Mouse (Mus musculus) olfactory bulb, adult 2 months (tissue): ENCODE data around the gene Hist2h3b. TPM values are rescaled to one million over a fixed set of nuclear protein-coding genes. Genes with fewer than 3 reads are reported as not detected.
"Not testable (repeated sequence)": the region's sequence is repeated elsewhere in the genome, so short reads cannot be mapped to it uniquely, and the experiment has no call there.

Experiments
- H3K27ac ChIP-seq: fragments of 200-500 bp; 2 replicates; pipeline ENCODE4 v1.5.1; 2012; ENCODE audit warnings: low read depth, low read length; ENCODE audit not compliant: insufficient read depth
- H3K4me1 ChIP-seq: fragments of 200-500 bp; 2 replicates; pipeline ENCODE4 v1.6.1; 2012; ENCODE audit warnings: low read length; ENCODE audit not compliant: control insufficient read depth, insufficient read depth
- H3K4me3 ChIP-seq: fragments of 200-500 bp; 2 replicates; pipeline ENCODE4 v1.5.1; 2012; ENCODE audit warnings: mild to moderate bottlenecking, low read depth, low read length, moderate library complexity; ENCODE audit not compliant: insufficient read depth
- CTCF ChIP-seq: fragments of 200-500 bp; IDR thresholded peaks from 2 replicates; pipeline ENCODE4 v1.5.1; 2012; ENCODE audit warnings: low read depth, mild to moderate bottlenecking, low read length, moderate library complexity; ENCODE audit not compliant: insufficient read depth
- POLR2A ChIP-seq: fragments of 200-500 bp; IDR thresholded peaks from 2 replicates; pipeline ENCODE4 v1.6.1; 2012; ENCODE audit warnings: mild to moderate bottlenecking, low read depth, low read length, moderate library complexity; ENCODE audit not compliant: insufficient read depth
- WGBS: fragments of 180-500 bp; shearing (Covaris S2); methylation state at CpG from one replicate; pipeline ENCODE4 v1.1.7; 2018; 5-methylcytosine and 5-hydroxymethylcytosine counted together
- polyA plus RNA-seq: library from polyadenylated mRNA; stranded (reverse); fragments of >200 nt; gene quantifications from 2 replicates; pipeline ENCODE4 v1.2.4, GENCODE M21; 2012; ENCODE audit warnings: low replicate concordance; ENCODE audit not compliant: missing spikeins, insufficient read depth, insufficient read length

The Hist2h3b gene
- polyA plus RNA-seq, 1 experiment: not detected

DNA sequence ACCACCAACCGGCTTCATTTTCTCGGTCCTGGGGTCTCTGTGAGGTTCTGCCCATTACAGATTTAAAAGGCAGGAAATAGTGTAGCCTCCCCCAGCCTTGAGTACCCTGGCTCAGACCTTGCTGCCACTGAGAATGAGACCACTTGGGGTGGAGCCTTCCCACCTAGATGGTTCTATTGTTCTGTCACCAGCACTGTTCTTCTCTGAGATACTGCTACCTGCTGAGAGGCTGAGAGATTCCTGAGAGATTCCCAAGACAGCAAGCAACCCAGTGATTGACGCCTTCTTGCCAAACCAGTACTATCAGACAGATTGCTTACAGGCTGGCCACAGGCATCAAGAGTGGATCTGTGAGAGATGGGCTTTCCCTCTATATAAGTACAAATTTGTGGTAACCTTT is 20.7 kb downstream of the Hist2h3b start:
- no peak for TF ChIP-seq CTCF
- TF ChIP-seq POLR2A: no peak
- Histone ChIP-seq H3K4me3 (no peak overlapping the region), H3K27ac (no peak overlapping the region), H3K4me1 (no peaks in the 10 kb centered on the region)
- WGBS: 81% methylated on average over 3 of the region's 3 CpGs

DNA sequence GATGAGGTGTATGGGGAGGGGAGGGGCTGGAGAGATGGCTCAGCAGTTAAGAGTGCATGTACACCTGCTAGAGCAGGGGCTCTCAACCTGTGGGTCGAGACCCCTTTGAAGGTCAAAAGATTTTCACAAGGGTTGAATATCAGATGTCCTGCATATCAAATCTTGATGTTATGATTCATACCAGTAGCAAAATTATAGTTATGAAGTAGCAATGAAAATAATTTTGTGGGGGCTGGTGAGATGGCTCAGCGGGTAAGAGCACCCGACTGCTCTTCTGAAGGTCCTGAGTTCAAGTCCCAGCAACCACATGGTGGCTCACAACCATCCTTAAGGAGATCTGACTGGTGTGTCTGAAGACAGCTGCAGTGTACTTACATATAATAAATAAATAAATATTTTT is 22.3 kb downstream of the Hist2h3b start:
- WGBS: 91% methylated on average over 3 of the region's 3 CpGs
- H3K4me1 ChIP-seq, H3K27ac ChIP-seq, H3K4me3 ChIP-seq: not testable (repeated sequence)

- H3K4me3 ChIP-seq: no peak overlapping the region
- no peak overlapping the region for H3K27ac ChIP-seq
- TF ChIP-seq CTCF: no peak
- no peak for TF ChIP-seq POLR2A
- no peaks in the 10 kb centered on the region for H3K4me1 ChIP-seq
- WGBS: 72% methylated on average over 6 of the region's 6 CpGs
Measured at GRCm38 (mm10) chr3:96292641-96293040, 24.2 kb downstream of the Hist2h3b start.

DNA sequence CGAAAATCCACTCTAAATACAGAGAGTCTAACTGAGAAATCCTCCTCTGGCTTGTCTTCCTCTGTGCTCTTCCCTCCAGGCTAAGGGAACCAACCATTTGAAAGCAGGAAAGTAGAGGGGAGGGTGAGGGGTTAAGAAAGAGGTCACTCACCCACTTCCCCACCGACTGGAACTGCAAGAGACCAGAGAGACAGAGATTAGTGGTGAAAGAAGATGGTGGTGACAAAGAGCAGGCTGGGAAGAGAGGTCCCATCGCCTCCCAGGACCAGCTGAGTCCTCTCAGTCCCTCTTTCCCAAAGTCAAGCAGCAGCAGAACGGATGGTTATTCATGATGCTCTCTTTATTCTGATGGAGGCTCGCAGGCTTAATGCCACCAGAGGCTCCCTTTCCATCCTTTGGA is 24.9 kb downstream of the Hist2h3b start:
- Histone ChIP-seq H3K4me1 (no peaks in the 10 kb centered on the region), H3K4me3 (no peak overlapping the region), H3K27ac (no peak overlapping the region)
- WGBS: 53% methylated on average over 5 of the region's 5 CpGs
- TF ChIP-seq CTCF: no peak
- TF ChIP-seq POLR2A: no peak

- no peak within 1 kb of the TSS for H3K27ac ChIP-seq
- H3K4me3 ChIP-seq: no peak within 1 kb of the TSS
- 69% methylated on average over 4 of the region's 4 CpGs for WGBS
- H3K4me1 ChIP-seq: no peaks in the 10 kb centered on the region
- TF ChIP-seq POLR2A (no peak), CTCF (no peak)
Measured at GRCm38 (mm10) chr3:96293787-96294186, 25.3 kb downstream of the Hist2h3b start, which contains the start of gene Fcgr1. Gene Fcgr1 (minus strand): TSS chr3:96293969.

GRCm38 (mm10) chr3:96298360-96298759 is 29.9 kb downstream of the Hist2h3b start:
- Histone ChIP-seq H3K4me1 (no peaks in the 10 kb centered on the region), H3K4me3 (no peak overlapping the region), H3K27ac (no peak overlapping the region)
- WGBS: 81% methylated on average over 4 of the region's 4 CpGs
- TF ChIP-seq POLR2A (no peak), CTCF (no peak)

- no peak overlapping the region for H3K4me3 ChIP-seq
- H3K27ac ChIP-seq: no peak overlapping the region
- TF ChIP-seq POLR2A (no peak), CTCF (no peak)
- H3K4me1 ChIP-seq: no peaks in the 10 kb centered on the region
- WGBS: 97% methylated on average over 2 of the region's 2 CpGs
Measured at GRCm38 (mm10) chr3:96299562-96299961, 31.1 kb downstream of the Hist2h3b start.

GRCm38 (mm10) chr3:96300706-96301529 is 32.5 kb downstream of the Hist2h3b start:
- Histone ChIP-seq H3K4me3 (no peak overlapping the region), H3K27ac (no peak overlapping the region), H3K4me1 (no peaks in the 10 kb centered on the region)
- 75% methylated on average over 26 of the region's 26 CpGs for WGBS
- TF ChIP-seq POLR2A: no peak
- no peak for TF ChIP-seq CTCF

DNA sequence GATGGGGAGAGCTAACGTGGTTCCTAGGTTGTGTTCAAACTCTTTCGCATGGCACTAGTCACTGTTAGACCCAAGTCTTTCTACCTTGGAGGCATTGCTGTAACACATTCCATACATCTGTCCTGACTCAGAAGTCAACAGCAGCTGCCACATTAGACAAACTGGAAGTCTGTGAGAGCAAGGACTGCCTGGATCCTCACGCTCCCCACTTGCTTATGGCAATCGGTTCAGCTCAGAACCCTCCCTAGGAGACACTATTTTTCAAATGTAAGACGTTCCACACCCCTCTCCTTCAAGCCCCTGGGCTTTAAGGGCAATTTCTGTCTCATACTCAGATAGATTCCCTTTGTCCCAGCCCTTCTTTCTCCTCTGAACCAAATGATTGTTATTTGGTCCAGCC is 33.6 kb downstream of the Hist2h3b start:
- Histone ChIP-seq H3K27ac (no peak overlapping the region), H3K4me1 (no peaks in the 10 kb centered on the region), H3K4me3 (no peak overlapping the region)
- WGBS: 89% methylated on average over 5 of the region's 5 CpGs
- TF ChIP-seq CTCF (no peak), POLR2A (no peak)
